Mouse (Mus musculus): ENCODE results near the gene Myo1e.

GRCm38 (mm10) chr9:70207151-70207831, at the start of gene Myo1e:
- TF ChIP-seq CTCF (IDR thresholded peaks at IDR 0.05; ENCODE audit: low read depth, low read length): no peak
- TF ChIP-seq POLR2A (IDR thresholded peaks at IDR 0.05; ENCODE audit: extremely low read depth, insufficient read depth, low read length): peak; percentile 89
